Mouse (Mus musculus) lung, postnatal 0 days (tissue): ENCODE measurements at regions not wholly inside any gene's neighbourhood (a gene's known extent, or its start where the extent isn't known, plus 50 kb on each side); places are given as distances from the start of the nearest gene placed in this dataset.

Source experiments
- CTCF ChIP-seq: IDR thresholded peaks from 2 replicates; pipeline ENCODE4 v1.5.1; 2016; ENCODE audit warnings: antibody characterized with exemption, mild to moderate bottlenecking
- EP300 ChIP-seq: IDR thresholded peaks from 2 replicates; pipeline ENCODE4 v1.6.1; 2016; ENCODE audit warnings: antibody characterized with exemption, mild to moderate bottlenecking, control low read depth

DNA sequence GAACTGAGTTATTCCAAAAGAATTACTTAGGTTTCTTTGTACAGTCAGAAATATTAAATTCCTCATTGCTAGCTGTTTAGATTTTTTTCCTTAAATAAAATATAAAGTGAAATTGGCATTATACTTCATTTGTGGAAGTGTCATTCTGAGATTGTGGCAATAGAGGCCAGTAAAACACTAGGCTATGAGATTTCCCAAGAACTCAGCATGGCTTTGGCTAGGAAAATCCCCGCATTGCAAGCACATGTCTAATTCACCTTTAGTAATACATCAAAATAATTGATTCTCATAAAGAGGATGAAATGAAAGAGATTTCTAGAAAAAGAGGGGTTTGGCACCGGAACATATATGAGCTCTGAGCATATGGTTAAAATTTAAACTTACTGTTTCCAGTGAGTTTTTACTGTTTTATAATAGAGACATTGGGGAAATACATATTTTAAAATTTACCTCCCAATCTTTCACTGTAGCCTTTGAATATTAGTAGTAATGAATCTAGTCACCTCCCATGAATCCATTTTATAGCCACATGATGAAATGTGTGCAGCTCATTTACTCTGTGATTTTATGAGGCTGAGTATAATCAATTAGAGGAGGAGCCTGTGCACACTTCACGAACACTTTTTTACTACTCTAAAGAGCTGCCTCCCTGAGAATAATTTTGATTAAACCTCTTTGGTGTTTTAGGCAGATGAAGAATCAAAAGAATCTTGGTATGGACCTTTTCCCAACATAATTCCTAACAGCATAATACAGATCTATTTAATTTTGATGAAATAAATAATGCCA lies 242.6 kb upstream of the Manea start:
- no peak for TF ChIP-seq CTCF
- TF ChIP-seq EP300 = no peak
